Mouse (Mus musculus) Patski (cell line): ENCODE results near the gene Trip11. TPM values are rescaled to one million over a fixed set of nuclear protein-coding genes. Genes with fewer than 3 reads are reported as not detected.

Experiments
- ATAC-seq: fragments of 100-300 bp; one replicate; pipeline ENCODE4 v1.8.0; 2021
- CTCF ChIA-PET: fragments of 350-600 bp; sonication (Branson Sonifier 250); formaldehyde crosslinking; loops from one replicate; lab custom pipeline; 2022; ENCODE audit warnings: inconsistent platforms; lab: Charles Lee
- POLR2A ChIA-PET: fragments of 350-600 bp; sonication (Branson Sonifier 250); formaldehyde crosslinking; loops from one replicate; lab custom pipeline; 2022; ENCODE audit warnings: antibody characterized with exemption, inconsistent platforms; lab: Charles Lee
- DNase-seq: peaks from one replicate; pipeline ENCODE4 v3.0.0-alpha.2; 2011; ENCODE audit warnings: low read depth, low spot score
- H3K27me3 ChIP-seq: fragments of 371-371 bp; one replicate; pipeline ENCODE4 v1.5.1; 2021
- CTCF ChIP-seq: fragments of 100-300 bp; IDR thresholded peaks from one replicate; pipeline ENCODE4 v1.5.1; 2021
- in situ Hi-C: fragments of 300-500 bp; cut with MboI; formaldehyde crosslinking; loops from 3 replicates; pipeline ENCODE4 v1.11.1; 2018; ENCODE audit warnings: low pct_unique_long_range_greater_than_20kb, mixed read lengths
- polyA plus RNA-seq: library from polyadenylated mRNA; unstranded; gene quantifications from one replicate; pipeline ENCODE4 v1.2.3, GENCODE M21; 2021

Trip11 gene
- polyA plus RNA-seq, 1 experiment from 2014 or later = 17.7 TPM

DNA sequence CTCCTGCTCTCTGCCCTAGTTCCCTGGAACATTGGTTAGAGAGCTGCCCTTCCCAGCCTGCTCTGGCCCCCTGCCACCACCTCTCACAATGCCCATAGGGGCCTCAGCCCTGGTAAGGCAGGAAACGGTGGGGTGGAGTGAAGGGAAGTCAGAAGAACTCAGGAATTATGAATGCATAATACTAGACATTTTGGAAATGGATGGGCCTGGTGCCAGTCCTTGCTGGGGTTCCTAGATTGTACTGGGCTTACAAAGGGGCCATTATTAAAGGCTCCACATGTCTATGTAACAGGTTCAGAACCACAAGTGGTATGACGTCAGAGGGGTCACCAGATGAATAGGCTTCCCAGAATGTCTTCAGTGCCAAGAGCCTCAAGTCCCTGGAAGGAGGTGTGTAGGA is 105.7 kb downstream of the Trip11 start:
- no peak for ATAC-seq
- ChIA-PET POLR2A (interaction anchor here (1.1 kb wide), 1 partner anchor 17 kb away, joined by 4 read pairs; no protein-coding TSS in a partner anchor), CTCF (no interaction called here)
- no peaks in the 10 kb centered on the region for H3K27me3 ChIP-seq
- DNase-seq = no peak
- in situ Hi-C loops = no loop called here
- no peak for TF ChIP-seq CTCF

DNA sequence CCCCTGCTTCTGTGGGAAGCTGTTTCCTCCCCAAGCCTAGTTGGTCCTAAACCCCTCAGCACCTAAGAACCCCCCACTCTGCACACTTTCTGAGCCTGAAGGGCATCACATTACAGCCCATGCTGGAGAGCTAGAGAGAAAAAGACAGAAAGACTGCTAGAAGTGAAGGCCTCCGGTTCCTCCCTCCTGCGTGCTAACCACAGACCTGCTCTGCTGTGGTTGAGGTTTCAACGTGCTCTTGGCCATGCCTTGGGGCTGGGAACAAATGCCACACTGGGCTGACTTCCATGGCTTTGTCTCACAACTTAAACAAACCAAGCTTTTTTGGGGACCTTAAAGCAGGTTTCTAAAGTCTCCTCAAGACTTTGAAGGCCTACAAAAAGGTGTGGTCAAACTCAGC is 110.6 kb downstream of the Trip11 start:
- ChIA-PET CTCF (interaction anchor here (1.8 kb wide), 1 partner anchor 9 kb away, joined by 4 read pairs; no protein-coding TSS in a partner anchor), POLR2A (interaction anchor here (0.7 kb wide), 1 partner anchor 1199 kb away, joined by 5 read pairs; no protein-coding TSS in a partner anchor)
- no peak for TF ChIP-seq CTCF
- DNase-seq = no peak
- H3K27me3 ChIP-seq = no peaks in the 10 kb centered on the region
- in situ Hi-C loops = no loop called here
- no peak for ATAC-seq

DNA sequence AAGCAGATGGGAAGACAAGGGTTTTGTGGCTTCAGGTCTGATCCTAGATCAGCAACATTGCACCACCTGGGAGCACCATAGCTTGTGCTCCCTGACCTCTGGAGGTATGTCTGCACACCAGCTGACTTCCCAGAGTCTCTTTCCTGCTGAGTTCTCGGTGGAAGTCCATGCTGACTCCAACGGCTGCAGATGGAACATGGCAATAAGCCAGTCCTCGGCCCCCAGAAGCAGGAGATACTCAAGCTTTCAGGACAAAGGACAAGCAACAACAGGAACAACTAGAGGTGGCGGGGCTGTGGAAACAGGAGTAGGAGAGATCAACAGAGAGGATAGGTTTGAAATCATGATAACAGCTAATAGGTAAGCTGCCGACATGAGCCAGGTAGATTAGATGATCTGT is 111.3 kb downstream of the Trip11 start:
- no peak for TF ChIP-seq CTCF
- DNase-seq = no peak
- CTCF ChIA-PET = interaction anchor here (1.8 kb wide), 1 partner anchor 10 kb away, joined by 4 read pairs; no protein-coding TSS in a partner anchor
- in situ Hi-C loops = no loop called here
- ATAC-seq = no peak
- H3K27me3 ChIP-seq = no peaks in the 10 kb centered on the region
- POLR2A ChIA-PET = no interaction called here

GRCm38 (mm10) chr12:101801051-101801450 is 112.0 kb downstream of the Trip11 start:
- ChIA-PET CTCF (interaction anchor here (1.0 kb wide), 1 partner anchor 15 kb away, joined by 3 read pairs; no protein-coding TSS in a partner anchor), POLR2A (no interaction called here)

DNA sequence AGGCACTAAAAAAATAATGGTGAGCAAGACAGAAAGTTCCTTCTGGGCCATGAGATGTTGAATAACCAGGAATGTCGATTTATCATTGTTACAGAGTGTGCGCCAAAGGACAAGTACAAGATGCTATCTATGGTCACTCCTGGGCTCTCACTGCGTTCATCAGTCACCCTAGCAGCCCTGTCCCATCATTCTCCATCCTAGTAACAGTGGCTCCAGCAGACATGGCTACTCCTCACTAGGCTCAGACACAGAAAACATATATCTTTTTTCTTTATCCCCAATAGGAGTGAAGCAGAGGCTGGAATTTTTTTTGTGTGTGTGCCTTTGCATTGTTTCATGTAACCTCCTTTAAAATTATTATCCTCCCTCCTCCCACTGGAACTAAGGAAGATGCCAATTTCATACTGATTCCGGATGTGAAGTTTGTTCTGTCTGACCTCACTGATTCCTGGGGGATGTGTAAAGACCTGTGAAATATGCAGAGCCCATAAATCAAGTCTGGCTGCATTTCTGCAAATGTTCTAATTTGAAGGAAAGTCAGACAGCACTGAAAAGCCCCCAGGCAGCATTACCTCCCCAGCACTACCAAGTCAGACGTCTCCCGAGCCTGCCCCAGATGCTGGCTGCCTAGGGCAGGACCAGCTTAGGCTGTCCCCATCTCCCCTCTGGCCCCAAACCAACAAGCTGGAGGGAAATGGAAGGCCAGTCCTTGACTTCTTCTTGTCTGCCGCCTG is 114.7 kb downstream of the Trip11 start:
- in situ Hi-C loops = no loop called here

More at GRCm38 (mm10) chr12:101801051-101801450, 112.0 kb downstream of the Trip11 start:
- no peaks in the 10 kb centered on the region for H3K27me3 ChIP-seq
- in situ Hi-C loops = no loop called here
- no peak for DNase-seq
- no peak for ATAC-seq
- TF ChIP-seq CTCF = no peak

DNA sequence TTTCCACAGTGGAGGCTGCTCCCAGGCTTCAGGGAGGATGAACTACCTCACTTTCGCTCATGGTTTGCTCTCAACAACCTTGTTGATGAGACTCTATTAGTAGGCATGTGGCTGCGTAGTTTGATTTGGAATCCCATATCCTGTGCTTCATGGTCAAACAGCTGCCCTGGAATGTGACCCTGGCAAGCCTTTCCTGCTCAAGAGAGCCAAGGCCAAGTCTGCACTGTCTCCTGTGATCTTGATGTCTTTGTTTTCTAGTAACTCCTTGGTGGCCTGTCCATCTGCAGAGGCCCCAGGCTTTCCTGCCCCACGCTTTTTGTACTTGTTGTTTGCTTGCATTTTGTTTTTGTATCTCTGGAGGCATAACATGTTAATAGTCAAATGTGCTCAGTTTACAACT is 118.6 kb downstream of the Trip11 start:
- no peak for ATAC-seq
- POLR2A ChIA-PET = no interaction called here
- DNase-seq = no peak

More for the DNA sequence above, 114.7 kb downstream of the Trip11 start:
- H3K27me3 ChIP-seq = no peaks in the 10 kb centered on the region
- TF ChIP-seq CTCF = no peak
- POLR2A ChIA-PET = no interaction called here
- CTCF ChIA-PET = no interaction called here
- DNase-seq (no peak), ATAC-seq (no peak)

DNA sequence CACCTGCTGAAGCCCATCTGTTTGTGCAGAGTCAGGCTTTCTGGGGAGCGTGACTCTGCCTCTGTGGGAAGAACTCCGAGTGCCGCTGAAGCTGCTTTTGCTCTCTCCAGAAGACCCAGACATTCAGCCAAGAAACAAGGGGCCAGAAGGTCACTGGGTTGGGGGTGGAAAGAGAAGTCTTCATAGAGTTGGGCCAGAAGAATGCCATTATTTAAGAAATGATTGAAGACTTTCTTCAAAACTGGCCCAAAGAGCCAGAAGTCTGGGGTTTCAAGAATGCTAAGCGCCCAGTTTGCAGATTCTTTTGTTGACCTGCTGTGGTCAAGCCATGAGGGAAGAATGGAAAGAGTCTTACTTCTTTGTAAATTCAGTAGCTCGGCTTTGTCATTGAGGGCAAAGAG is 119.8 kb downstream of the Trip11 start:
- DNase-seq = no peak
- ChIA-PET CTCF (no interaction called here), POLR2A (interaction anchor here (0.6 kb wide), 1 partner anchor 194 kb away, joined by 6 read pairs; no protein-coding TSS in a partner anchor)
- no peak for ATAC-seq
- no peaks in the 10 kb centered on the region for H3K27me3 ChIP-seq
- no peak for TF ChIP-seq CTCF
- in situ Hi-C loops = no loop called here

More for the DNA sequence above, 118.6 kb downstream of the Trip11 start:
- no peak for TF ChIP-seq CTCF
- in situ Hi-C loops = no loop called here
- no peaks in the 10 kb centered on the region for H3K27me3 ChIP-seq
- CTCF ChIA-PET = no interaction called here

DNA sequence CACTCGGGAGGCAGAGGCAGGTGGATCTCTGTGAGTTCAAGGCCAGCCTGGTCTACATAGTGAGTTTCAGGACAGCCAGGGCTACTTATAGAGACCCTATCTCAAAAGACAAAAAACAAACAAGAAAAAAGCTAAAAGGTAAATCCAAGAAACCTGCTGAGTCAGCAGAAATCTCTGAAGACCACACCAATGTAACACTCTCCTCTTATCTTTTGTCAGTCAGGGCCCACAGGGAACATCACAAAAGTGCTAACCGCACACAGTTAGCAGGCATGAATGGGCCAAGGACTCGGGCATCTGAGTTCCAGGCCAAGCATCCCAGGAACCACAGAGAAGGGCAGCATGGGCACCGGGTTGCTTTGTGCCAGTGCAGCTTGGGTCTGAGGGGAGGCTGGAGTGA is 120.4 kb downstream of the Trip11 start:
- TF ChIP-seq CTCF = no peak
- ChIA-PET CTCF (interaction anchor here (1.0 kb wide), 1 partner anchor 23 kb away, joined by 3 read pairs; no protein-coding TSS in a partner anchor), POLR2A (interaction anchor here (0.6 kb wide), 1 partner anchor 194 kb away, joined by 6 read pairs; no protein-coding TSS in a partner anchor)
- ATAC-seq (no peak), DNase-seq (no peak)
- no peaks in the 10 kb centered on the region for H3K27me3 ChIP-seq
- in situ Hi-C loops = no loop called here

DNA sequence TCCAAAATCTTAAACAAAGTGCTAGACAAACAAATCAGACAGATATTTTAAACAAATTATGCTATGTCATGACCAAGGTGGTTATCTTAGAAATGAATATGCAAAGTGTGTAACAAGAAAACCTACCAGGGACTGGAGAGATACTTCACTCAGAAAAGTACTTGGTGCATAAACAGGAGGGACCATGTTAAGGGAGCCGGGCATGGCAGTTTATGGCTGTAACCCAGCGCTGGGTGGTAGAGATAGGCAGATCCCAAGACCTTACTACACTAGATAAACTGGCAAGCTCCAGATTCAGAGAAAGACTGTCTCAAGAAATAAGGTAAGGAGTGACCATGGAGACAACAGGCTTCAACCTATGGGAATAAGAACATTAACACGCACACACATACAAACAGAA is 123.3 kb downstream of the Trip11 start:
- POLR2A ChIA-PET = no interaction called here
- no peaks in the 10 kb centered on the region for H3K27me3 ChIP-seq
- CTCF ChIA-PET = no interaction called here
- no peak for ATAC-seq
- TF ChIP-seq CTCF = no peak
- DNase-seq = no peak
- in situ Hi-C loops = no loop called here

GRCm38 (mm10) chr12:101789250-101789649 is 123.8 kb downstream of the Trip11 start:
- CTCF ChIA-PET = no interaction called here
- DNase-seq (no peak), ATAC-seq (no peak)
- in situ Hi-C loops = no loop called here
- TF ChIP-seq CTCF = no peak
- no peaks in the 10 kb centered on the region for H3K27me3 ChIP-seq
- POLR2A ChIA-PET = no interaction called here

Other genes starting within 250 kb of the Trip11 start
- gene Tc2n, start 194.7 kb downstream of the Trip11 start, polyA plus RNA-seq = 0.03 TPM
- gene Fbln5, start 94.2 kb downstream of the Trip11 start, polyA plus RNA-seq = 2.3 TPM
- 16.1 TPM for gene Atxn3, start 45.0 kb upstream of the Trip11 start, polyA plus RNA-seq
- gene Cpsf2, start 62.7 kb upstream of the Trip11 start, polyA plus RNA-seq = 31.0 TPM
- gene Slc24a4, start 215.5 kb upstream of the Trip11 start, polyA plus RNA-seq = not detected